Mouse (Mus musculus): Measurements from ENCODE around the gene Slc9a9. TPM values are rescaled to one million over a fixed set of nuclear protein-coding genes. Genes with fewer than 3 reads are reported as not detected.
A peak's percentile ranks its signal among the peaks of the same experiment; 100 is the strongest.

Gene Slc9a9
- polyA plus RNA-seq, 1 experiment from 2014 or later, result 3.7 TPM

- Histone ChIP-seq H3K4me3 (replicated peaks; ENCODE audit: low read length) (no peak overlapping the region), H3K4me2 (ENCODE audit: low read length) (no peak overlapping the region), H3K36me3 (ENCODE audit: control insufficient read depth, insufficient read depth) (no peaks in the 10 kb centered on the region), H3K9ac (replicated peaks; ENCODE audit: low read depth, low read length) (no peak overlapping the region), H3K27ac (ENCODE audit: low read length) (no peak overlapping the region), H3K27me3 (replicated peaks; ENCODE audit: control insufficient read depth, insufficient read depth, low read length) (no peaks in the 10 kb centered on the region), H3K9me3 (ENCODE audit: control insufficient read depth, low read length) (no peaks in the 10 kb centered on the region), H3K4me1 (replicated peaks; ENCODE audit: control insufficient read depth, insufficient read depth, low read length) (no peaks in the 10 kb centered on the region)
- no peak for ATAC-seq
- 89% methylated on average over 3 of the region's 3 CpGs for WGBS
These were observed 8.4 kb downstream of the Slc9a9 start for GRCm38 (mm10) chr9:94678021-94678655.

GRCm38 (mm10) chr9:94680468-94681094, 10.9 kb downstream of the Slc9a9 start:
- H3K4me2 ChIP-seq (ENCODE audit: low read length), result no peak overlapping the region
- no peaks in the 10 kb centered on the region for H3K9me3 ChIP-seq (ENCODE audit: control insufficient read depth, low read length)
- H3K27ac ChIP-seq (ENCODE audit: low read length), result no peak overlapping the region
- H3K36me3 ChIP-seq (ENCODE audit: control insufficient read depth, insufficient read depth), result no peaks in the 10 kb centered on the region
- H3K9ac ChIP-seq (replicated peaks; ENCODE audit: low read depth, low read length), result no peak overlapping the region
- no peak overlapping the region for H3K4me3 ChIP-seq (replicated peaks; ENCODE audit: low read length)
- H3K4me1 ChIP-seq (replicated peaks; ENCODE audit: control insufficient read depth, insufficient read depth, low read length), result no peaks in the 10 kb centered on the region
- H3K27me3 ChIP-seq (replicated peaks; ENCODE audit: control insufficient read depth, insufficient read depth, low read length), result no peaks in the 10 kb centered on the region
- no peak for ATAC-seq
- 87% methylated on average over 18 of the region's 18 CpGs for WGBS

DNA sequence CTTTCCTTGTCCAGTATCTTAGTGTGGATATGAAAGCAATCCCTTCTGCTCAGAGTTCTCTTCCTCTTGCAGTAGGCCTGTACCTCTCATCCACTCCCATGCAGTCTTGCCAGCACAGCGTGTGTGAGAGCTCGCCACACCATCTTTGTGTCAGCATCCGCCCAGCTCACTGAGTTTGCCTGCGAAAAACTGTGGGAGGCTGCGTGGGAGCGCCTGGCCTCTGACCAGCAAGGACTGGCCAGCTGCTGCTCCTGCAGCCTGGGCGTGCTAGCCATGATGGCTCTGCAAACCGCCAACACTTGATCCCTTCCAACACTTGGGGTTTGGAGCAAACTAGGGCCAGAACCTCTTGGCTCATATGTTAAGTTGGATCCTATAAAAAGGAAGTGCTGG, 11.4 kb downstream of the Slc9a9 start:
- Histone ChIP-seq H3K9me3 (ENCODE audit: control insufficient read depth, low read length) (no peaks in the 10 kb centered on the region), H3K36me3 (ENCODE audit: control insufficient read depth, insufficient read depth) (no peaks in the 10 kb centered on the region), H3K27me3 (replicated peaks; ENCODE audit: control insufficient read depth, insufficient read depth, low read length) (no peaks in the 10 kb centered on the region), H3K4me2 (ENCODE audit: low read length) (no peak overlapping the region), H3K27ac (ENCODE audit: low read length) (no peak overlapping the region), H3K4me1 (replicated peaks; ENCODE audit: control insufficient read depth, insufficient read depth, low read length) (no peaks in the 10 kb centered on the region), H3K9ac (replicated peaks; ENCODE audit: low read depth, low read length) (no peak overlapping the region), H3K4me3 (replicated peaks; ENCODE audit: low read length) (no peak overlapping the region)
- ATAC-seq, result no peak
- WGBS, result 89% methylated on average over 8 of the region's 8 CpGs

- WGBS, result 79% methylated on average over 2 of the region's 2 CpGs
- Histone ChIP-seq H3K4me2 (ENCODE audit: low read length) (no peak overlapping the region), H3K27ac (ENCODE audit: low read length) (no peak overlapping the region), H3K27me3 (replicated peaks; ENCODE audit: control insufficient read depth, insufficient read depth, low read length) (no peaks in the 10 kb centered on the region), H3K36me3 (ENCODE audit: control insufficient read depth, insufficient read depth) (no peaks in the 10 kb centered on the region), H3K4me1 (replicated peaks; ENCODE audit: control insufficient read depth, insufficient read depth, low read length) (0 out of 2 replicates have a peak, but pooled peaks cover 2% of the 10 kb centered on the region), H3K4me3 (replicated peaks; ENCODE audit: low read length) (no peak overlapping the region), H3K9me3 (ENCODE audit: control insufficient read depth, low read length) (no peaks in the 10 kb centered on the region), H3K9ac (replicated peaks; ENCODE audit: low read depth, low read length) (no peak overlapping the region)
- ATAC-seq, result no peak
These were observed 12.6 kb downstream of the Slc9a9 start for GRCm38 (mm10) chr9:94682260-94682659.

GRCm38 (mm10) chr9:94685640-94686039, 15.9 kb downstream of the Slc9a9 start:
- no peaks in the 10 kb centered on the region for H3K36me3 ChIP-seq (ENCODE audit: control insufficient read depth, insufficient read depth)
- peak; percentile 41; the same call in 1 of the 2 replicates for ATAC-seq
- H3K4me3 ChIP-seq (replicated peaks; ENCODE audit: low read length), result no peak overlapping the region
- no peaks in the 10 kb centered on the region for H3K27me3 ChIP-seq (replicated peaks; ENCODE audit: control insufficient read depth, insufficient read depth, low read length)
- H3K4me1 ChIP-seq (replicated peaks; ENCODE audit: control insufficient read depth, insufficient read depth, low read length), result 0 out of 2 replicates have a peak, but pooled peaks cover 2% of the 10 kb centered on the region
- no peak overlapping the region for H3K4me2 ChIP-seq (ENCODE audit: low read length)
- no peak overlapping the region for H3K27ac ChIP-seq (ENCODE audit: low read length)
- 71% methylated on average over 1 of the region's 1 CpGs for WGBS
- no peaks in the 10 kb centered on the region for H3K9me3 ChIP-seq (ENCODE audit: control insufficient read depth, low read length)
- no peak overlapping the region for H3K9ac ChIP-seq (replicated peaks; ENCODE audit: low read depth, low read length)

- H3K4me2 ChIP-seq (ENCODE audit: low read length), result no peak overlapping the region
- no peak overlapping the region for H3K9ac ChIP-seq (replicated peaks; ENCODE audit: low read depth, low read length)
- no peaks in the 10 kb centered on the region for H3K36me3 ChIP-seq (ENCODE audit: control insufficient read depth, insufficient read depth)
- H3K27ac ChIP-seq (ENCODE audit: low read length), result no peak overlapping the region
- WGBS, result 90% methylated on average over 2 of the region's 2 CpGs
- 0 out of 2 replicates have a peak, but pooled peaks cover 2% of the 10 kb centered on the region for H3K4me1 ChIP-seq (replicated peaks; ENCODE audit: control insufficient read depth, insufficient read depth, low read length)
- no peaks in the 10 kb centered on the region for H3K27me3 ChIP-seq (replicated peaks; ENCODE audit: control insufficient read depth, insufficient read depth, low read length)
- 0 out of 2 replicates have a peak, but pooled peaks have one; percentile 50 for ATAC-seq
- no peaks in the 10 kb centered on the region for H3K9me3 ChIP-seq (ENCODE audit: control insufficient read depth, low read length)
- H3K4me3 ChIP-seq (replicated peaks; ENCODE audit: low read length), result no peak overlapping the region
These were observed 16.7 kb downstream of the Slc9a9 start for GRCm38 (mm10) chr9:94686380-94686779.

DNA sequence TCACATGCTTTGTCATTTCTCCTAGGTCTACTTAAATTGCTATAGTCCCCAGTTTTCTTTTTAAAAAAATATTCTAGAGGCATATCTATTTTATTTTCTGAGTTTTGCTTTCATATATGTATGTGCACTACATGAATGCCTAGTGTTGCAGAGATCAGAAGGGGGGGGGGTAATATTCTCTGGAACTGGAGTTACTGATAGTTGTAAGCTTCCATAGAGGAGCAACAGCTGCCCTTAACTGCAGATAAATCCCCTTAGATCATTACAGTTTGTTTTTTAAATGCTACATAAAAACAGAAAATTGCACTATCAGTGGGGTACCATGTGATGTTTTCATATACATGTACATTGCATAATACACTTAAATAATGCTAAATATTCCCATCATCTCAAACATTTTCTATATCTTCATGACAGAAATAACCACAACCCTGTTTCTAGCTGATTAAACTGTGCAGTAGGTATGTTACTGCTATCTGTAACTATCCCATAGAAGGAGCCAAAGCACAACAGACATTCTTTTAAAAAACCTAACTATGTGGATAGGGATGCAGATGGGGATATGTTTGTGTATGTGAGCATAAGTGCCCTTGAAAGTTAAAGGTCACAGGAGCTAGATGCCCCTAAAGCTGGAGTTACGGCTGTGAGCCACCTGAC, 17.6 kb downstream of the Slc9a9 start:
- ATAC-seq, result no peak
- no peak overlapping the region for H3K4me2 ChIP-seq (ENCODE audit: low read length)
- no peak overlapping the region for H3K9ac ChIP-seq (replicated peaks; ENCODE audit: low read depth, low read length)
- H3K4me1 ChIP-seq (replicated peaks; ENCODE audit: control insufficient read depth, insufficient read depth, low read length), result 0 out of 2 replicates have a peak, but pooled peaks cover 2% of the 10 kb centered on the region
- H3K9me3 ChIP-seq (ENCODE audit: control insufficient read depth, low read length), result no peaks in the 10 kb centered on the region
- 89% methylated on average over 1 of the region's 1 CpGs for WGBS
- no peak overlapping the region for H3K27ac ChIP-seq (ENCODE audit: low read length)
- H3K4me3 ChIP-seq (replicated peaks; ENCODE audit: low read length), result no peak overlapping the region
- H3K27me3 ChIP-seq (replicated peaks; ENCODE audit: control insufficient read depth, insufficient read depth, low read length), result no peaks in the 10 kb centered on the region
- H3K36me3 ChIP-seq (ENCODE audit: control insufficient read depth, insufficient read depth), result no peaks in the 10 kb centered on the region

DNA sequence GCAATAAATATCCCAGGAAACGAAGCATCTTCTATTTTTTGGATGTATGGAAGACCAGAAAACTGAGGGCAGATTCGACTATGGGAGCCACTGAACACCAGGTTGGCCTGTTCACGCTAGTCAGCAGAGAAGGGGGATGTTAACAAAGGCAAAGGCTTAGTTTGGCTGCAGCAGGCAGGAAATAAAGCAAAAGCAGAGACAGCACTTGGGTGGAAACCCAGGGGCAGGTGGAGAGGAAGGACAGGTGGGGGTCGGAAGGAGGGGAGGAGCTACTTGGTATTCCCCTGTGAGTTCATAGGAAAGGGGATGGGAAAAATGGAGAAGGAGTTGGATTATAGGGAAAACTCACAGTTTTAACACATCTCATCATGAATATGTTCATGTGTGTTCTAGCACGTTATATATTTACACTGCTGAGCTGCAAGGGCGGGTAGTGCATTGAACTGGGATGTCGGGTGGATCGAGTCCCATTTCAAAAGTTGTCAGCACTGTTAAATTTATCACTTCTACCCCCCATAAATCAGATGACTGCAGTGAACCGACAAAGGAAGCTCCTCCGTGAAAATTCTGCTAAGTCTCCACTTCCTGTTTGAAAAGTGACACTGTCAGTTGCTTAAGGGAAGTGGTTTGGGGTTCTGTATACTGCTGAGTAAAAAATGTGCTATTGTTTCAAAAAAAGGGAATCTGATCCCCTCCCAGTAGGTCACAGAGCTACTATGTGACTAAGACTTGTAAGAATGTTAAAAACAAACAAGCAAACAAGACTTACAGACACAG, 21.8 kb downstream of the Slc9a9 start:
- no peak overlapping the region for H3K9ac ChIP-seq (replicated peaks; ENCODE audit: low read depth, low read length)
- H3K36me3 ChIP-seq (ENCODE audit: control insufficient read depth, insufficient read depth), result no peaks in the 10 kb centered on the region
- no peak for ATAC-seq
- no peak overlapping the region for H3K4me2 ChIP-seq (ENCODE audit: low read length)
- H3K27ac ChIP-seq (ENCODE audit: low read length), result no peak overlapping the region
- WGBS, result 74% methylated on average over 10 of the region's 10 CpGs
- H3K4me1 ChIP-seq (replicated peaks; ENCODE audit: control insufficient read depth, insufficient read depth, low read length), result no peaks in the 10 kb centered on the region
- H3K4me3 ChIP-seq (replicated peaks; ENCODE audit: low read length), result no peak overlapping the region
- H3K27me3 ChIP-seq (replicated peaks; ENCODE audit: control insufficient read depth, insufficient read depth, low read length), result no peaks in the 10 kb centered on the region
- H3K9me3 ChIP-seq (ENCODE audit: control insufficient read depth, low read length), result no peaks in the 10 kb centered on the region

- Histone ChIP-seq H3K27ac (ENCODE audit: low read length) (no peak overlapping the region), H3K27me3 (replicated peaks; ENCODE audit: control insufficient read depth, insufficient read depth, low read length) (no peaks in the 10 kb centered on the region), H3K4me1 (replicated peaks; ENCODE audit: control insufficient read depth, insufficient read depth, low read length) (no peaks in the 10 kb centered on the region), H3K9ac (replicated peaks; ENCODE audit: low read depth, low read length) (no peak overlapping the region), H3K36me3 (ENCODE audit: control insufficient read depth, insufficient read depth) (no peaks in the 10 kb centered on the region), H3K9me3 (ENCODE audit: control insufficient read depth, low read length) (no peaks in the 10 kb centered on the region), H3K4me2 (ENCODE audit: low read length) (no peak overlapping the region), H3K4me3 (replicated peaks; ENCODE audit: low read length) (no peak overlapping the region)
- whole genome bisulfite sequencing, result 44% methylated on average over 7 of the region's 7 CpGs
- no peak for ATAC-seq
These were observed 22.4 kb downstream of the Slc9a9 start for GRCm38 (mm10) chr9:94692122-94692521.

Measured in forebrain, embryonic 16.5 days (tissue).